Mouse (Mus musculus) inflammation-experienced regulatory T-cells, adult 6 months (primary cell): ENCODE results near the gene 0610010F05Rik. TPM values are rescaled to one million over a fixed set of nuclear protein-coding genes. Genes with fewer than 3 reads are reported as not detected.

Experiments
- ATAC-seq: one replicate; pipeline ENCODE4 v1.8.0; 2017
- polyA plus RNA-seq, 3 experiments: library from polyadenylated mRNA; unstranded; fragments of 100-300 nt; shearing (Covaris generic); gene quantifications; one replicate each; pipeline ENCODE4 v1.2.1; 2017

Gene 0610010F05Rik
- polyA plus RNA-seq, 3 experiments from 2014 or later: 1.2 to 4.2 (median 1.9) TPM

DNA sequence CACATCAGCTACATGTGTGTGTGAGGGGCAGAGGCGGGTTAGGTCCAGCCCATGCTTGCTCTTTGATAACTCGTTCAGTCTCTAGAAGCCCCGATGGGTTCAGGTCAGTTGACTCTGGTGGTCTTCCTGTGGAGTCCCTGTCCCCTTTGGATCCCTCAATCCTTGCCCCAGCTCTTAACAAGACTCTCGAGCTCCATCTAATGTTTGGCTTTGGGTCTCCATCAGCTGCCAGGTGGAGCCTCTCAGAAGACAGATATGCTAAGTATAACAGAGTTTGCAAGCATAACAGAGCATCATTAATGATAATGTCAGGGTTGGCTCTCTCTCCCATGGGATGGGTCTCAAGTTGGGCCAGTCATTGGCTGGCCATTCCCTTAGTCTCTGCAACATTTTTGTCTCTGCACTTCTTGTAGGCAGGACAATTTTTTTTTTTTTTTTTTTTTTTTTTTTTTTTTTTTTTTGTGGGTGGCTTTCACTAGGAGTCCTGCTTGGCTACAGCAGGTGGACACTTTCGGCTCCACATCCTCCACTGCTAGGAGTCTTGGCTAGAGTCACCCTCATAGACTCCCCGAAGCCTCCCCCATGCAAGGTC lies 76.3 kb downstream of the 0610010F05Rik start:
- ATAC-seq: no peak

DNA sequence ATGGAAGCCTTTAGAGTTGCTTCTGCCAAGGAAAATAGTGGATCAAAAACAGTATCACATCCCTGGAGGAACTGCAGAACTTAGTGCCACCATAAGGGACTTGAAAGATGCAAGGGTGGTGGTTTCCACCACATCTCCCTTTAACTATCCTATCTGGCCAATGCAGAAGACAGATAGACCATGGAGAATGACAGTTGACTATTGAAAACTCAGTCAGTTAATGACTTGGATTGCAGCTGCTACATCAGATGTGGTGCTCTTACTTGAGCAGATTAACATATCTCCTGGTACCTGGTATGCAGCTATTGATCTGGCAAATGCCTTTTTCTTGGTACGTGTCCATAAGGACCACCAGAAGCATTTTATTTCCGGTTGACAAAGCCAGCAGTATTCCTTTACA lies 96.0 kb downstream of the 0610010F05Rik start:
- no peak for ATAC-seq

DNA sequence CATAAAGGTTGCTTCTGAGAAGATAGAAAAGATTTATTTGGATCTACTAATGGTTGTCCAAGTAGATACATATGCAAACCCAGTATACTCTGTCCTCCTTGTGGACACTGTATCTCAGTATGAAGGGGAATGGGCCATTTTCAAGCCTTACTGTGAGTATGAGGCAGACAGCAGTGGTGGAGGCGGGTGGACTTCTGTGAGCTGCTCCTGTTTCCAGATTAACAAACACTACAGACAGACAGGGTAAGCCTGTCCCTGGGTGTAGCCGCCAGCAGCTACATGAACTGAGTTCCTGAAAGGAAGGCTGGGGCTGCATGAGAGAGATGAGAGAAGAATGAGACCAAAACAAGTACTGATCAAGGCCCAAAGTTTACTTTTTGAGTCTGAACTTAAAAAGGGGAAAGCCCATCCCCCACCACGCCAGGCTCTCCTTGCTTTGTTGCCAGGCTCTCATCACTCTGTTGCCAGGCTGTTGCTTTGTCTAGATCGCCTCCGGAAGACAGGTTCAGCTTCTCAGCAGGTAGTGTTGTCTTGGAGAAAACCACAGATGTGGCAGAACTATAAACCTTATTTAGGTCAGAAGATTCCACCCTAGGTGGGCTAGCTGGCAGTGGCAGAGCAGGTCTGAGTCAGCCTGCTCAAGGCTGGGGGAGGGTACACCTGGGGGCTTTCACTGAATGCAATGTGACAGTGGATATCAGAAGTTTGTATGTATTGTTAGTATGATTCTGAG lies 112.8 kb downstream of the 0610010F05Rik start, which contains the start of gene 1700093K21Rik:
1700093K21Rik (minus strand) TSS at position 683 of the 733 bp plus-strand sequence.
- no peak for ATAC-seq

GRCm38 (mm10) chr11:23518981-23519380 lies 114.5 kb downstream of the 0610010F05Rik start:
- no peak for ATAC-seq

- ATAC-seq: no peak
These were observed 118.1 kb downstream of the 0610010F05Rik start for GRCm38 (mm10) chr11:23515315-23515714.

Other genes with a start within 250 kb of the 0610010F05Rik start
- gene Ahsa2, start 135.6 kb downstream of the 0610010F05Rik start, polyA plus RNA-seq: 10 to 100 TPM; 32.0 to 44.8 (median 39.3) TPM
- gene 1700093K21Rik, start 112.5 kb downstream of the 0610010F05Rik start, polyA plus RNA-seq: not detected
- gene Pus10, start 32.0 kb upstream of the 0610010F05Rik start, polyA plus RNA-seq: 10 to 100 TPM; 21.6 to 35.1 (median 34.1) TPM
- gene Pex13, start 32.3 kb upstream of the 0610010F05Rik start, polyA plus RNA-seq: 10 to 100 TPM in 1 of 3 experiments, 1 to 10 TPM in 2; 9.2 to 11.2 (median 9.9) TPM
- gene Rel, start 137.3 kb upstream of the 0610010F05Rik start, polyA plus RNA-seq: 10 to 100 TPM; 19.6 to 33.6 (median 22.1) TPM